Mouse (Mus musculus): ENCODE data around the gene Foxk1.

DNA sequence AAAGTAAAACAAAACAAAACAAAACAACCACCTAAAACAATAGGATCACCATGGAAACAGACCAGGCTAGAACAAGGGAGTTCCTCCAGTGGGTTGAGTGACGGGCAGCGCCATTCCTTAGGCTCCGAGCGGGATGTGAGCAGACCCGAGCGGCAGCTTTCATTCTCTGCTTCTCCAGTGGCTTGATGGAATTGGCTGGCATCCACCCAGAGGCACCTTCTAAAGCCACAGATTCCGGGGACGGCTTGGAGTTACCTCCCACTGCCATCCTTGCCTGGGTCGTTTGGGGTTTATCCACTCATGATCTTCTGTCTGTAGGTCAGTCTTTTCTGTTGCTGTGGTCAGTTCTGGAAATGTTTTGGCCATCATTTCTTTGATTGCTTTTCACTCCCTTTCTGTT lies 19.6 kb downstream of the Foxk1 start:
- TF ChIP-seq EP300 (IDR thresholded peaks at IDR 0.05; ENCODE audit: low read depth) = no peak
- no peak for TF ChIP-seq CTCF (IDR thresholded peaks at IDR 0.05; ENCODE audit: low read depth)
